Mouse (Mus musculus): ENCODE measurements around the gene Acvr1. TPM values are rescaled to one million over a fixed set of nuclear protein-coding genes. Genes with fewer than 3 reads are reported as not detected.

The Acvr1 gene
- polyA plus RNA-seq, 1 experiment from 2014 or later: 5.2 TPM

- Histone ChIP-seq H3K36me3 (ENCODE audit: insufficient read depth, low read length) (no peaks in the 10 kb centered on the region), H3K27me3 (ENCODE audit: insufficient read depth, low read length) (no peaks in the 10 kb centered on the region), H3K4me3 (ENCODE audit: low read length) (no peak overlapping the region), H3K9ac (replicated peaks; ENCODE audit: low read length) (0 out of 2 replicates have a peak overlapping the region, but pooled peaks have one; percentile 6), H3K9me3 (ENCODE audit: low read length) (no peaks in the 10 kb centered on the region), H3K4me1 (ENCODE audit: insufficient read depth, low read length) (peaks cover 9% of the 10 kb centered on the region; the same call in 1 of the 2 replicates), H3K27ac (ENCODE audit: low read length) (peak overlapping the region; percentile 82), H3K4me2 (replicated peaks; ENCODE audit: low read depth, low read length) (no peak overlapping the region)
- 49% methylated on average over 9 of the region's 9 CpGs for WGBS
- ATAC-seq (ENCODE audit: low FRiP score, low TSS enrichment): no peak
Observed at GRCm38 (mm10) chr2:58595350-58595749, 28.4 kb upstream of the Acvr1 start.

GRCm38 (mm10) chr2:58590055-58590454, 23.1 kb upstream of the Acvr1 start:
- ATAC-seq (ENCODE audit: low FRiP score, low TSS enrichment): no peak
- WGBS: 88% methylated on average over 1 of the region's 1 CpGs

GRCm38 (mm10) chr2:58589637-58590036, 22.7 kb upstream of the Acvr1 start:
- 31% methylated on average over 4 of the region's 4 CpGs for WGBS
- 0 out of 2 replicates have a peak overlapping the region, but pooled peaks have one; percentile 14 for H3K27ac ChIP-seq (ENCODE audit: low read length)
- H3K36me3 ChIP-seq (ENCODE audit: insufficient read depth, low read length): no peaks in the 10 kb centered on the region
- no peaks in the 10 kb centered on the region for H3K9me3 ChIP-seq (ENCODE audit: low read length)
- H3K27me3 ChIP-seq (ENCODE audit: insufficient read depth, low read length): no peaks in the 10 kb centered on the region
- no peak overlapping the region for H3K4me3 ChIP-seq (ENCODE audit: low read length)
- peaks cover 5% of the 10 kb centered on the region; the same call in 1 of the 2 replicates for H3K4me1 ChIP-seq (ENCODE audit: insufficient read depth, low read length)
- peak; percentile 54 for ATAC-seq (ENCODE audit: low FRiP score, low TSS enrichment)
- H3K4me2 ChIP-seq (replicated peaks; ENCODE audit: low read depth, low read length): no peak overlapping the region
- H3K9ac ChIP-seq (replicated peaks; ENCODE audit: low read length): no peak overlapping the region

More at GRCm38 (mm10) chr2:58590055-58590454, 23.1 kb upstream of the Acvr1 start:
- 0 out of 2 replicates have a peak overlapping the region, but pooled peaks have one; percentile 14 for H3K27ac ChIP-seq (ENCODE audit: low read length)
- H3K9me3 ChIP-seq (ENCODE audit: low read length): no peaks in the 10 kb centered on the region
- H3K9ac ChIP-seq (replicated peaks; ENCODE audit: low read length): no peak overlapping the region
- no peaks in the 10 kb centered on the region for H3K27me3 ChIP-seq (ENCODE audit: insufficient read depth, low read length)
- no peak overlapping the region for H3K4me3 ChIP-seq (ENCODE audit: low read length)
- H3K4me2 ChIP-seq (replicated peaks; ENCODE audit: low read depth, low read length): no peak overlapping the region
- peaks cover 7% of the 10 kb centered on the region for H3K4me1 ChIP-seq (ENCODE audit: insufficient read depth, low read length)
- H3K36me3 ChIP-seq (ENCODE audit: insufficient read depth, low read length): no peaks in the 10 kb centered on the region

- no peak overlapping the region for H3K4me3 ChIP-seq (ENCODE audit: low read length)
- H3K9me3 ChIP-seq (ENCODE audit: low read length): no peaks in the 10 kb centered on the region; the same call in 1 of the 2 replicates
- no peak overlapping the region for H3K27ac ChIP-seq (ENCODE audit: low read length)
- no peaks in the 10 kb centered on the region for H3K27me3 ChIP-seq (ENCODE audit: insufficient read depth, low read length)
- no peaks in the 10 kb centered on the region for H3K36me3 ChIP-seq (ENCODE audit: insufficient read depth, low read length)
- H3K4me1 ChIP-seq (ENCODE audit: insufficient read depth, low read length): peaks cover 5% of the 10 kb centered on the region; the same call in 1 of the 2 replicates
- H3K4me2 ChIP-seq (replicated peaks; ENCODE audit: low read depth, low read length): no peak overlapping the region
- ATAC-seq (ENCODE audit: low FRiP score, low TSS enrichment): no peak
- H3K9ac ChIP-seq (replicated peaks; ENCODE audit: low read length): no peak overlapping the region
- WGBS: 72% methylated on average over 10 of the region's 10 CpGs
Observed at GRCm38 (mm10) chr2:58586311-58586710, 19.4 kb upstream of the Acvr1 start.

GRCm38 (mm10) chr2:58574167-58574566, 7.2 kb upstream of the Acvr1 start:
- Histone ChIP-seq H3K4me3 (ENCODE audit: low read length) (no peak overlapping the region), H3K4me2 (replicated peaks; ENCODE audit: low read depth, low read length) (no peak overlapping the region), H3K4me1 (ENCODE audit: insufficient read depth, low read length) (no peaks in the 10 kb centered on the region), H3K9me3 (ENCODE audit: low read length) (no peaks in the 10 kb centered on the region), H3K9ac (replicated peaks; ENCODE audit: low read length) (no peak overlapping the region), H3K27ac (ENCODE audit: low read length) (no peak overlapping the region), H3K36me3 (ENCODE audit: insufficient read depth, low read length) (no peaks in the 10 kb centered on the region), H3K27me3 (ENCODE audit: insufficient read depth, low read length) (no peaks in the 10 kb centered on the region)
- WGBS: 84% methylated on average over 2 of the region's 2 CpGs
- no peak for ATAC-seq (ENCODE audit: low FRiP score, low TSS enrichment)

- Histone ChIP-seq H3K27me3 (ENCODE audit: insufficient read depth, low read length) (no peaks in the 10 kb centered on the region), H3K4me1 (ENCODE audit: insufficient read depth, low read length) (peaks cover 28% of the 10 kb centered on the region), H3K9ac (replicated peaks; ENCODE audit: low read length) (no peak overlapping the region), H3K9me3 (ENCODE audit: low read length) (no peaks in the 10 kb centered on the region), H3K36me3 (ENCODE audit: insufficient read depth, low read length) (no peaks in the 10 kb centered on the region), H3K4me3 (ENCODE audit: low read length) (no peak overlapping the region), H3K27ac (ENCODE audit: low read length) (no peak overlapping the region), H3K4me2 (replicated peaks; ENCODE audit: low read depth, low read length) (peak overlapping the region; percentile 61; the same call in 1 of the 2 replicates)
- WGBS: 71% methylated on average over 4 of the region's 4 CpGs
- ATAC-seq (ENCODE audit: low FRiP score, low TSS enrichment): no peak
Observed at GRCm38 (mm10) chr2:58568841-58569645, 2.1 kb upstream of the Acvr1 start.

GRCm38 (mm10) chr2:58567866-58568719, 1.1 kb upstream of the Acvr1 start:
- 0 out of 2 replicates have a peak, but pooled peaks have one; percentile 5 for ATAC-seq (ENCODE audit: low FRiP score, low TSS enrichment)
- no peaks in the 10 kb centered on the region for H3K27me3 ChIP-seq (ENCODE audit: insufficient read depth, low read length)
- H3K9ac ChIP-seq (replicated peaks; ENCODE audit: low read length): peak overlapping the region; percentile 91
- peaks cover 30% of the 10 kb centered on the region for H3K4me1 ChIP-seq (ENCODE audit: insufficient read depth, low read length)
- no peaks in the 10 kb centered on the region for H3K36me3 ChIP-seq (ENCODE audit: insufficient read depth, low read length)
- 7% methylated on average over 12 of the region's 12 CpGs for WGBS
- H3K27ac ChIP-seq (ENCODE audit: low read length): peak overlapping the region; percentile 97
- no peaks in the 10 kb centered on the region for H3K9me3 ChIP-seq (ENCODE audit: low read length)
- peak overlapping the region; percentile 61 for H3K4me2 ChIP-seq (replicated peaks; ENCODE audit: low read depth, low read length)
- H3K4me3 ChIP-seq (ENCODE audit: low read length): peak overlapping the region; percentile 93

GRCm38 (mm10) chr2:58566410-58567065, 419 bp downstream of the Acvr1 start:
- peaks cover 43% of the 10 kb centered on the region for H3K4me1 ChIP-seq (ENCODE audit: insufficient read depth, low read length)
- peak overlapping the region; percentile 93 for H3K4me3 ChIP-seq (ENCODE audit: low read length)
- H3K27me3 ChIP-seq (ENCODE audit: insufficient read depth, low read length): no peaks in the 10 kb centered on the region
- H3K27ac ChIP-seq (ENCODE audit: low read length): peak overlapping the region; percentile 97
- peak overlapping the region; percentile 61 for H3K4me2 ChIP-seq (replicated peaks; ENCODE audit: low read depth, low read length)
- under 1% methylated on average over 26 of the region's 78 CpGs for WGBS
- peak; percentile 62 for ATAC-seq (ENCODE audit: low FRiP score, low TSS enrichment)
- H3K36me3 ChIP-seq (ENCODE audit: insufficient read depth, low read length): no peaks in the 10 kb centered on the region
- H3K9me3 ChIP-seq (ENCODE audit: low read length): no peaks in the 10 kb centered on the region
- peak overlapping the region; percentile 91 for H3K9ac ChIP-seq (replicated peaks; ENCODE audit: low read length)

GRCm38 (mm10) chr2:58566049-58566409, 928 bp downstream of the Acvr1 start:
- Histone ChIP-seq H3K4me1 (ENCODE audit: insufficient read depth, low read length) (peaks cover 43% of the 10 kb centered on the region), H3K27ac (ENCODE audit: low read length) (peak overlapping the region; percentile 97)
- WGBS: 1% methylated on average over 6 of the region's 6 CpGs

More at GRCm38 (mm10) chr2:58566049-58566409, 928 bp downstream of the Acvr1 start:
- Histone ChIP-seq H3K9ac (replicated peaks; ENCODE audit: low read length) (peak overlapping the region; percentile 91), H3K36me3 (ENCODE audit: insufficient read depth, low read length) (no peaks in the 10 kb centered on the region), H3K9me3 (ENCODE audit: low read length) (no peaks in the 10 kb centered on the region), H3K27me3 (ENCODE audit: insufficient read depth, low read length) (no peaks in the 10 kb centered on the region), H3K4me3 (ENCODE audit: low read length) (peak overlapping the region; percentile 93), H3K4me2 (replicated peaks; ENCODE audit: low read depth, low read length) (peak overlapping the region; percentile 61)
- no peak for ATAC-seq (ENCODE audit: low FRiP score, low TSS enrichment)

Data from kidney, embryonic 16.5 days (tissue).